In genomic region chr2:167984946-167985345, GRCm38 (mm10) we compare ENCODE assay signal across 11 mouse cellular contexts. TPM values are rescaled to one million over a fixed set of nuclear protein-coding genes. Genes with fewer than 3 reads are reported as not detected.
DNase-seq lines count a peak whose midpoint lies in the region; ATAC-seq and TF ChIP-seq lines count a peak whose summit lies in the region.
"Had no signal": no experiment of that assay in that cellular context is flagged by ENCODE, and none has a peak within 500 bp of the region (broad histone marks: within the 10 kb centered on the region; RNA-seq: fewer than 3 reads in every experiment).

No protein-coding gene starts in this region.

- H3K9me3 ChIP-seq in intestine, postnatal 0 days (ENCODE audit: control insufficient read depth): no peaks in the 10 kb centered on the region
- H3K9me3 ChIP-seq in intestine, embryonic 15.5 days: no peaks in the 10 kb centered on the region
- no peaks in the 10 kb centered on the region for H3K9me3 ChIP-seq in lung, embryonic 14.5 days (ENCODE audit: low read depth, low read length)
- H3K9me3 ChIP-seq in stomach, postnatal 0 days (ENCODE audit: control insufficient read depth, low read length): no peaks in the 10 kb centered on the region
- H3K9me3 ChIP-seq: limb, embryonic 15.5 days; stomach, embryonic 15.5 days had no signal

- H3K27ac ChIP-seq in intestine, postnatal 0 days (ENCODE audit: low read depth, low read length): no peak overlapping the region
- no peak overlapping the region for H3K27ac ChIP-seq in intestine, embryonic 15.5 days
- no peak overlapping the region for H3K27ac ChIP-seq in lung, embryonic 14.5 days (ENCODE audit: low read depth)
- H3K27ac ChIP-seq in stomach, postnatal 0 days (replicated peaks): no peak overlapping the region
- H3K27ac ChIP-seq: limb, embryonic 15.5 days; stomach, embryonic 15.5 days had no signal

- no peak overlapping the region for H3K4me2 ChIP-seq in intestine, postnatal 0 days (replicated peaks; ENCODE audit: low read depth)
- H3K4me2 ChIP-seq in intestine, embryonic 15.5 days (replicated peaks): no peak overlapping the region
- no peak overlapping the region for H3K4me2 ChIP-seq in lung, embryonic 14.5 days
- no peak overlapping the region for H3K4me2 ChIP-seq in stomach, postnatal 0 days (replicated peaks; ENCODE audit: low read depth)
- H3K4me2 ChIP-seq: limb, embryonic 15.5 days; stomach, embryonic 15.5 days had no signal

- H3K4me1 ChIP-seq in intestine, postnatal 0 days (replicated peaks; ENCODE audit: control insufficient read depth, insufficient read depth, low read length): 0 out of 2 replicates have a peak, but pooled peaks cover 3% of the 10 kb centered on the region
- peaks cover 36% of the 10 kb centered on the region for H3K4me1 ChIP-seq in intestine, embryonic 15.5 days (replicated peaks)
- H3K4me1 ChIP-seq in lung, embryonic 14.5 days (ENCODE audit: insufficient read depth): peaks cover 19% of the 10 kb centered on the region
- peaks cover 10% of the 10 kb centered on the region; the same call in 1 of the 2 replicates for H3K4me1 ChIP-seq in stomach, postnatal 0 days (replicated peaks; ENCODE audit: control insufficient read depth, insufficient read depth)

- no peak for TF ChIP-seq EP300 in stomach, postnatal 0 days (optimal IDR thresholded peaks at IDR 0.05)

- H3K9ac ChIP-seq in intestine, postnatal 0 days (ENCODE audit: low read depth, low read length): no peak overlapping the region
- H3K9ac ChIP-seq in intestine, embryonic 15.5 days: no peak overlapping the region
- no peak overlapping the region for H3K9ac ChIP-seq in lung, embryonic 14.5 days
- H3K9ac ChIP-seq in stomach, postnatal 0 days (ENCODE audit: low read length): no peak overlapping the region
- H3K9ac ChIP-seq: limb, embryonic 15.5 days; stomach, embryonic 15.5 days had no signal

- H3K36me3 ChIP-seq in intestine, postnatal 0 days (ENCODE audit: control insufficient read depth, insufficient read depth): peaks cover 8% of the 10 kb centered on the region; the same call in 1 of the 2 replicates
- H3K36me3 ChIP-seq in intestine, embryonic 15.5 days: no peaks in the 10 kb centered on the region
- peaks cover under 1% of the 10 kb centered on the region; the same call in 1 of the 2 replicates for H3K36me3 ChIP-seq in lung, embryonic 14.5 days (ENCODE audit: insufficient read depth)
- H3K36me3 ChIP-seq in stomach, postnatal 0 days (ENCODE audit: control insufficient read depth, insufficient read depth, low read length): peaks cover 6% of the 10 kb centered on the region; the same call in 1 of the 2 replicates
- H3K36me3 ChIP-seq: stomach, embryonic 15.5 days had no signal

- peak; percentile 54 for TF ChIP-seq CTCF in intestine, postnatal 0 days (IDR thresholded peaks at IDR 0.05; ENCODE audit: low read depth)
- peak; percentile 36 for TF ChIP-seq CTCF in lung, embryonic 14.5 days (IDR thresholded peaks at IDR 0.05; ENCODE audit: low read depth)
- TF ChIP-seq CTCF in stomach, postnatal 0 days (IDR thresholded peaks at IDR 0.05; ENCODE audit: low read depth): peak; percentile 66

- no peak for ATAC-seq in intestine, postnatal 0 days
- ATAC-seq in intestine, embryonic 15.5 days: no peak
- ATAC-seq in lung, embryonic 14.5 days (ENCODE audit: insufficient read depth): no peak
- ATAC-seq in stomach, postnatal 0 days (ENCODE audit: low FRiP score, low TSS enrichment): no peak

- 44% methylated on average over 3 of the region's 3 CpGs for WGBS in intestine, postnatal 0 days
- WGBS in intestine, embryonic 15.5 days: 34% methylated on average over 3 of the region's 3 CpGs
- WGBS in lung, embryonic 14.5 days: 28% methylated on average over 3 of the region's 3 CpGs
- WGBS in stomach, postnatal 0 days: 35% methylated on average over 3 of the region's 3 CpGs

- H3K27me3 ChIP-seq in intestine, postnatal 0 days (replicated peaks; ENCODE audit: control insufficient read depth, insufficient read depth, low read length): no peaks in the 10 kb centered on the region
- no peaks in the 10 kb centered on the region for H3K27me3 ChIP-seq in intestine, embryonic 15.5 days (replicated peaks)
- H3K27me3 ChIP-seq in lung, embryonic 14.5 days (ENCODE audit: insufficient read depth, low read length): no peaks in the 10 kb centered on the region
- H3K27me3 ChIP-seq in stomach, postnatal 0 days (ENCODE audit: control insufficient read depth, insufficient read depth, low read length): no peaks in the 10 kb centered on the region
- H3K27me3 ChIP-seq: limb, embryonic 15.5 days; stomach, embryonic 15.5 days had no signal

- no peak for DNase-seq in lung, embryonic 14.5 days
- no peak for DNase-seq in lung, adult 18-20 months
- peak; percentile 36 for DNase-seq in ZHBTc4 (ENCODE audit: low read depth, low spot score)
- DNase-seq in stomach, postnatal 0 days (ENCODE audit: low spot score): no peak
- DNase-seq in frontal cortex, postnatal 25 days (ENCODE audit: low spot score in 2 of 2): no peak
- DNase-seq: gastrocnemius, postnatal 25 days; right cerebral cortex, postnatal 4 days had no signal

- no peak overlapping the region for H3K4me3 ChIP-seq in intestine, postnatal 0 days (ENCODE audit: low read depth, low read length)
- H3K4me3 ChIP-seq in intestine, embryonic 15.5 days (replicated peaks): no peak overlapping the region
- no peak overlapping the region for H3K4me3 ChIP-seq in lung, embryonic 14.5 days (ENCODE audit: low read depth, low read length)
- H3K4me3 ChIP-seq in stomach, postnatal 0 days (ENCODE audit: low read depth, low read length): no peak overlapping the region
- H3K4me3 ChIP-seq: limb, embryonic 15.5 days; stomach, embryonic 15.5 days had no signal

RNA-seq across cellular contexts. Expression of gene Ripor3, which starts 25.5 kb away (rescaled TPM):
- 1.5 and 1.6 TPM in 2 replicates for polyA plus RNA-seq in intestine, postnatal 0 days (2015; fragmentation: Nextera tagmentation; extraction: Ambion mirVana)
- polyA plus RNA-seq in intestine, embryonic 15.5 days (2015; fragmentation: Nextera tagmentation; extraction: Ambion mirVana): 3.7 and 4.2 TPM in 2 replicates
- 2.0 and 2.2 TPM in 2 replicates for polyA plus RNA-seq in lung, embryonic 14.5 days (2014; fragmentation: Nextera tagmentation; extraction: Ambion mirVana)
- polyA plus RNA-seq in stomach, postnatal 0 days (2015; fragmentation: Nextera tagmentation; extraction: Ambion mirVana): 3.0 and 3.2 TPM in 2 replicates

RNA-seq across cellular contexts. Expression of gene Ptpn1, which starts 53.1 kb away (rescaled TPM):
- polyA plus RNA-seq in intestine, postnatal 0 days (2015; fragmentation: Nextera tagmentation; extraction: Ambion mirVana): 30.5 and 33.5 TPM in 2 replicates
- 41.1 and 54.2 TPM in 2 replicates for polyA plus RNA-seq in intestine, embryonic 15.5 days (2015; fragmentation: Nextera tagmentation; extraction: Ambion mirVana)
- polyA plus RNA-seq in lung, embryonic 14.5 days (2014; fragmentation: Nextera tagmentation; extraction: Ambion mirVana): 59.3 and 61.3 TPM in 2 replicates
- 51.1 and 51.3 TPM in 2 replicates for polyA plus RNA-seq in stomach, postnatal 0 days (2015; fragmentation: Nextera tagmentation; extraction: Ambion mirVana)
